Mouse (Mus musculus) layer of hippocampus, postnatal 10 days (tissue): ENCODE results near the gene Adamtsl1. TPM values are rescaled to one million over a fixed set of nuclear protein-coding genes. Genes with fewer than 3 reads are reported as not detected.

Experiments used
- DNase-seq, 2 experiments: peaks; one replicate each; pipeline ENCODE4 v3.0.0; 2021; ENCODE audit warnings: low spot score in 2 of 2
- total RNA-seq, 2 experiments: library from RNA; stranded (reverse); gene quantifications; 2 replicates each; pipeline ENCODE4 v1.2.3; 2021

Adamtsl1 gene
- total RNA-seq, 2 experiments from 2014 or later, result 11.4 to 11.5 TPM

DNA sequence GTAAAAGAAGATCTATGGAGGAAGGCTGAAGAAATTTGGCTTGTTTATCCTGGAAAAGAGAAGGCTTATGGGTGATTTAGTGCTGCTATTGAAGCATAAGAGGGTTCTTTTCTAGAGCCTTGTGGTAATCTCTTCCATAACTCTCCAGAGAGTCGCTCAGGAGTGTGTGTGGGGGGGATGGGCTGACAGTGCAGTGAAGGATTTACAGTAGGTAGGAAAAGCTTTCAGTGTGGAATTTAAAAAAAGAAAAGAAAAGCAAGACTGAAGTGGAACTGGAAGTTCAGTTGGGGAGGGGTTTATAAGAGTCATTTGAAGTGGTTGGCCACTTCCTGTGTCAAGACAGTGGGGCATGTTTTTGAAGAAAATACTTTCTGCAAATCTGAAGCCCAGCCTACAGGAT lies 155.8 kb downstream of the Adamtsl1 start:
- no peak for DNase-seq

GRCm38 (mm10) chr4:85672290-85672689 lies 158.3 kb downstream of the Adamtsl1 start:
- DNase-seq, result no peak

GRCm38 (mm10) chr4:85677621-85678020 lies 163.6 kb downstream of the Adamtsl1 start:
- no peak for DNase-seq

DNA sequence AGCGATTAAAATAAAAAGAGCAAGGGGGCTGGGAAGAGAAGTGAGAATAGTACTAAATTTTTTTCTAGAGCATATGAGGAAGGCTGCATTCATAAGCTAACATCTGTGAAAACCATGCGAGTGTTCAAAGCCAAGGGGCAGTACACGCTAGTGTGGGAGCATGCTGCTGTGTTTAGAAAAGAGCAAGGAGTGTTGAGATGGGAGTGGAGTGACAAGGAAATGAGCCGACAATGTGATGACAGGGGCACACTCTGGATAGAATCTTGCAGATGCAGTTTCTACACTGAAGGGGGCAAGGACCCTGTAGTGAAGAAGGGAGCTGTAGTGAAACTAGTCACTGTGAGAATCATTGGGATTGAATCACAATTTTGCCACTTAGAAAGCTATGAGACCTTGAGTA lies 172.2 kb downstream of the Adamtsl1 start:
- no peak for DNase-seq

DNA sequence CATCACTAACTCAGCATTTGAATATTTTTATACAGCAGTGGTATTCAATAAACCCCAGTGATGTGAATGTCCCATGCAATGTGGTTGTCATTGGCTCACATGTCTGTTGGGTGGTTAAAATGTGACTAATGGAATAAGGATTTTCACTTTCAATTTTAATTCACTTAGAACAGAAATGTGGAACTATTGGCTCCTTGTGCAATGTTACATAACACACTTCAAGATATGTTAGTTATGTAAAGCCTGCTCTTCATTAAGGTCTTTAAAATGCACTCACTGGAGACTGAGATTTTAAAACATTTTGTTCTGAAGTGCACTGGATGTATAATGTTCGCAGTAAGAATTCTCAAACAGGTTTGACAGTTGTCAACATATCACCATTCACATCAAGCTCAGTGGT lies 181.3 kb downstream of the Adamtsl1 start:
- DNase-seq, result no peak

DNA sequence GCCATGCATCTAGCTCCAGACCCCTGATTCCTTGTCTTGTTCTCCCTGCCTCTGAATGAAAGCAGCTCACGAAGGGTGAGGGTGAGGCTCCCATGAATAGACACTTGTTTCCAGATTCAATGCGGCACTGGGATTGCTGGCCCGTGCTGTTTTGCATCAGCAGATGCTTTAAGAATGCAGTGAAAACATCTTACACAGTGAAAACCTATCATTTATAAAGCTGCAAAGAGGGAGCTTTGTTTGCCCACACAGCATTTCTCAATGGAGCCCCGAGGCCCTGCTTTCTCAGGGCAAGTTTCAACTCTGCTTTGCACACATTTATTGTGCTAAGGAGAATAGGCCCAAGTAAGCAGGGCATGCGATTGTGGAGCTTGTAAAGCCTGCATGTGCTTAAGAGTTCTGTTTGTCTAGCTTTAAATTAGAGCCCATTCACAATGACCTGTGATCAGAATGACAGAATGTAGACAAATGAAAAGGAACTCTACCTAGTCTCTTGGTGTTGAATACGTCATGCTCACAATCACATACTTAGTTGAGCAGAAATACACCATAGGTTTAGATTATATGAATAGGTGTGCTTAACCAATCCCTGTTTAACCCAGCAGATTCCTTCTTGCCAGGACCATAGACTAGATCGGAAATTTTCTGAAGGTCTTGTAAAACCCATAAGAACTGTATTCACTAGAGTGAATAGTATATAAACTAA lies 193.5 kb downstream of the Adamtsl1 start:
- DNase-seq, result peak; percentile 14 to 25

DNA sequence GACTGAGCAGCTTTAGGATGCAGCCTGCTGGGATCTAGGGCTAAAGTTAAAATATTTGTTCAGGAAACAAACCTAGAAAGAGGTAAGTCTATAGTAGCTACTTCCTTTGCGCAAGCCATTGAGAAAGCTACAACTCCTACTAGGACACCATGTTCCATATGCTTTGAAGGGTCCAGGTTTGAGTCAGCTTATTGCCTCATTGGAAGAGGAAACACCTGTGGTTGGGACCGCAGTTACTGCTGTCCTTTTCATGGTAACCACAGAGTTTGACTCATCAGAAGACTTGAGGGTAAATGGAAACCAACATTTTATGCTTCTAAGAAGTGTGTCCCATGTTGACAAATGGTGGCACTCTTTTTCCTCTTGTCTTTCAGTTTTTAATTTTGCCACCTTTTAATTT lies 195.7 kb downstream of the Adamtsl1 start:
- no peak for DNase-seq

GRCm38 (mm10) chr4:85724999-85725398 lies 211.0 kb downstream of the Adamtsl1 start:
- DNase-seq, result no peak

GRCm38 (mm10) chr4:85727731-85728130 lies 213.8 kb downstream of the Adamtsl1 start:
- no peak for DNase-seq

DNA sequence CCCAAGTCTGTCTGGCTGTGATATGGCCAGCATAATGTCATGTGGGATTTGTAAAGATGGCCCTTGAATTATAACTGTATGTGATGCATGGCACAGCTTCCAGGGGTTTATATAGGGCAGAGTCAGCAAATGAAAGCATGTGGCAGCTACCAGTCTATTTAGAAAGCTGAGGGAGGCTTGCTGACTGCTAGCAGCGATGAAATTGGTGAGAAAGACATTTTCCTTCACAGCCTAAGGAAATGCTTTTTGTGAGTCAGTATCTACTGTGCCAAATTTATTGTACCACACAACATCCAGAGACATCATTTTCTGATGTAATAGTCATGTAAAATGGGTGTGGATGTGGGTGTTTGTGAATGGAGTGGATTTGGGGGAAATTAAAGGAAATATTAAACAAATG lies 214.4 kb downstream of the Adamtsl1 start:
- DNase-seq, result no peak

- DNase-seq, result no peak
Observed at GRCm38 (mm10) chr4:85740478-85740877, 226.5 kb downstream of the Adamtsl1 start.

- DNase-seq, result no peak
Observed at GRCm38 (mm10) chr4:85741825-85742391, 227.9 kb downstream of the Adamtsl1 start.

GRCm38 (mm10) chr4:85743427-85743826 lies 229.5 kb downstream of the Adamtsl1 start:
- no peak for DNase-seq

DNA sequence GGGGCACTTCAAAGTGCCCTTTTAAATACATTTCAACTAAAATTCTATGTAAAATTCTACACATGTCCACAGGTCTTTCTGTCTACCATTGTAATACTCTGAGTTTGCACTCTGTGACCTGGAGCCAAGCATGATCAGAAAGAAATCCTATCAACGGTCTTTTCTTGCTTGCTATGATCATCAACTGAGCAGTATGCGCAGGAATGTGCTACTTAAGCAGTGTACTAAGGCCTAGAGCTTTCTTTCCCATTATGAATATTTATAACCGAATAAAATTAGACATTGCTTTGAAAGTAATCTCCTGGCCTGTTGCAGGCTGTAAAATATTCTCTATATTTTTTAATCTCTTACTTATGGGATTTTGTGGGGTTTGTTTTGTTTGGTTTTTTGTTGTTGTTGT lies 248.7 kb downstream of the Adamtsl1 start:
- no peak for DNase-seq

GRCm38 (mm10) chr4:85763161-85764014 lies 249.4 kb downstream of the Adamtsl1 start:
- DNase-seq, result no peak

GRCm38 (mm10) chr4:85764015-85764450 lies 250.1 kb downstream of the Adamtsl1 start:
- no peak for DNase-seq

DNA sequence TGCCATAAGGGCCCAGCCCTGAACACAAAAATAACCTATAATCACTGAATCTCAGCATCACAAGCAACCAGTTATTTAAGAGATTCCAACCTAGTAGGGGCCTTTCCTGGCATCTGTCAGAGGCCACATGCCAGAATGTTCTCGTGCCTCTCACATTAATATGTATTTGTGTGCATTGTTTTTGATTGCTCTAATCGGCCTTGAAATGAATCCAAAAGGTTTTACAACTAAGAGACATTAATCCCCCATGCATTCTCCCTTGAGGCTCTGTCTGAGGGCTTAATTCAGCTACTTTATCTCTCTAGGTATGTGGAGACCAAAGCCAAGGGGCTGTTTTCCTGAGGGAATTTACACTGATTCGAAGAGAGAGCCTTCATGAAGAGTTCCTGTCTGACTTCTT lies 250.5 kb downstream of the Adamtsl1 start:
- no peak for DNase-seq

DNA sequence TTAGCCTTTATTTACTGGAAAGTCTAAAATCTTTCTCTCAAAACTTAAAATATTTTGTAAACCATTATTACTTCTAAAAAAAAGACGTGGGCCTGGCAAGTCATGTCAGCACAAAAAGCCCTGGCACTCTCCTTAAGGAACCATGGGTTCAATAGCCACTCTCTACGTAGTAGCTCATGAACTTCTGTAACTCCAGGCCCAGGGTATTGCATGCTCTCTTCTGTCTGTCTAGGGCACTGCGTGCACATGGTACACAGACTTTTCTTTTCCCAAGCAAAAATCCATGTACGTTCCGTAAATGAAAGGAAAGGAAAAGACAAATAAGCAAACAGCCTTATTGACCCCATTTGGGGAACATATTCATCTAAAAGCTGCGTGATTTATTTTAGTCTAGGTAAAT lies 253.7 kb downstream of the Adamtsl1 start:
- no peak for DNase-seq

- peak; percentile 37 to 41 for DNase-seq
Observed at GRCm38 (mm10) chr4:85768107-85768506, 254.1 kb downstream of the Adamtsl1 start.

GRCm38 (mm10) chr4:85782511-85782910 lies 268.5 kb downstream of the Adamtsl1 start:
- DNase-seq, result no peak

DNA sequence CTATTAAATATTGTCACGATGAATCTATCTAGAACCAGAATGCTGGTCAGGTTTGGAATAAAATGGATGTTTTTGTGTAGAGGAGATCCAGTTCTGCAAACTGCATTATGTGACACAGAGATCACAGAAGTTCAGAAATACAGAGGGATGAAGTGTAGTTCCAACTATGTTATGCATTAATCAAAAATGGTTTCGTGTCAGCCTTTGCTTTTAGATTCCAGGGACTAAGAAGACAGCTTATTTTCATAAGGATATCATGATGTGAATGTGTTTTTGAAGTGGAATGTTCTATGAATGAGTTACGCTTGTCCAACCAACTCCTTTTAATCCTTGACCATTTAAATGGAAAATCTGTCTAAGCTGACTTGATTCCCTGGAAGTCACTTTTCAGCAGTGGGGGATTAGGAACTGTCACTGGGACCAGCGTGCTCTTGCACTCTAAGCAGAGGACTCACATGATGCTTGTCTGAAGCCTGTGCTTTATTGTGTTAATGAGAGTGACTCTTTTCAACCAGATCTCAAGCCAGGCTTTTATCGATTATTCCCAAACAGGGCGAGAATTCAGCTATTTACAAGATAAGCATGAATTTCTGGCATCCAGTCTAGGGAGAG lies 269.9 kb downstream of the Adamtsl1 start:
- no peak for DNase-seq

DNA sequence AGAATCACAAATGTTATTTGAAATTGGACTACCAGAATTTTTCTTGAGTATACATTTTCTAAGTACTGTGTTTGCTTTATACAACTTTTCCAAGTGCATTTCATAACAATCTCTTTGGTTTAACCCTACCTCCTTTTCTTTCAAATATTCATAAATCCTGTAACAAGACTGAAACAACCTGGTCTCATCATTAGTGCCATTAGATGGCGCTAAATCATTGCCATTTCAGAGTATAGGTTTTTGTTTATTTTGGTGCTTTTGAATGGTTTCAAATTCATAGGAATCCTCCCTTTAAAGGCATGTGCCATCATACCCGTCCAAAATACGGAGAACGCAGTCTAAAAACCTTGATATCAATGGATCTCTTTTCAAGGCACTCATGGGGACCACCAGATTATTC lies 270.5 kb downstream of the Adamtsl1 start:
- DNase-seq, result no peak
